Mouse (Mus musculus) embryonic fibroblast, embryonic 13.5 days (primary cell): ENCODE measurements around the gene Calr4.

Experiments used
- CTCF ChIP-seq: IDR thresholded peaks from 2 replicates; pipeline ENCODE4 v1.5.1; 2011; ENCODE audit warnings: mild to moderate bottlenecking, control low read depth, low read length, moderate library complexity, borderline replicate concordance; ENCODE audit not compliant: insufficient read depth
- POLR2A ChIP-seq: IDR thresholded peaks from 2 replicates; pipeline ENCODE4 v1.6.1; 2011; ENCODE audit warnings: low read depth, mild to moderate bottlenecking, control low read depth, low read length, moderate library complexity

GRCm38 (mm10) chr4:109224762-109225552, 9.3 kb upstream of the Calr4 start:
- TF ChIP-seq POLR2A: no peak
- no peak for TF ChIP-seq CTCF
